Mouse (Mus musculus) brain, adult 2 months (tissue): Measurements from ENCODE around the gene Exo5.

Experiments
- DNase-seq: peaks from one replicate; pipeline ENCODE4 v3.0.0; 2011; ENCODE audit warnings: low read depth, low spot score

The Exo5 gene

GRCm38 (mm10) chr4:120924554-120925299 is at the start of gene Exo5:
Gene Exo5, minus strand, starts transcription at chr4:120925017.
- DNase-seq: peak; percentile 94

GRCm38 (mm10) chr4:120971842-120972241 is 47.0 kb upstream of the Exo5 start:
- no peak for DNase-seq

DNA sequence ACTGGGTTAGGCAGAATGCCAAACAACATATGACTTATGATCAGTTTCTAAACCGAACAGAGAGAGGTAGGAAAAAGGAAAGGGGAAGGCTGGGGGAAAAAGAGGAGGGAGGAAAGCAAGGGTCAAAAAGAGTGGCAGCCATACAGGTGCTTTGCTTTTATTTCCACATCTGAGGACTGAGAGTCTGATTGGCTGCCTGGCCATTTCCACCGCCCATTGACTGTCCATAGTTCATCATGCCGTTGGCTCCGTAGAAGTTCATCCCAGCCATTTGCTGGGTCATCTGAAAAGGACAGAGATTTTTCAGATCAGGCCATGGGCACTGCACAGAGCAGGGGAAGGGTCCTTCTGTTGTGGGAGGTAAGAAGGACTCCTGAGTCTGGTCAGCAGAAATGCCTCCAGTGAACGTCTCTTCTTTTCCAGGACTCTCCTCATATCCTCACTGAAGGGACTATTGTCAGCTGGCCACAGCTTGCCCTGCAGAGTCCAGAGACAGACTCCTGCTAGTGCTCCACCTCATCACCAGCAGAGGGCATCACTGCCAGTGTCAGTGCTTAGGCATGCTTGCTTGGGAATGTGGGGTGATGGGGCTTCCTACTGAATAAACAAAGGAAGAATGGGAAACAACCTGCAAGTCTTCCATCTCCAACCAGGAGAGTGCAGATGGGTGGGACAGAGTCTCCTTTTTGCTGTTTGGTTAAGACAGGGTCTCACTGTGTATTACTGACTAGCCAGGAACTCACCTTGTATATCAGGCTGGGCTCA is 44.7 kb upstream of the Exo5 start:
- DNase-seq: peak; percentile 73

- DNase-seq: peak; percentile 50
These were observed 43.7 kb upstream of the Exo5 start for GRCm38 (mm10) chr4:120968486-120968885.

GRCm38 (mm10) chr4:120955586-120955985 is 30.8 kb upstream of the Exo5 start:
- no peak for DNase-seq

- DNase-seq: no peak
These were observed 28.9 kb upstream of the Exo5 start for GRCm38 (mm10) chr4:120953667-120954066.

DNA sequence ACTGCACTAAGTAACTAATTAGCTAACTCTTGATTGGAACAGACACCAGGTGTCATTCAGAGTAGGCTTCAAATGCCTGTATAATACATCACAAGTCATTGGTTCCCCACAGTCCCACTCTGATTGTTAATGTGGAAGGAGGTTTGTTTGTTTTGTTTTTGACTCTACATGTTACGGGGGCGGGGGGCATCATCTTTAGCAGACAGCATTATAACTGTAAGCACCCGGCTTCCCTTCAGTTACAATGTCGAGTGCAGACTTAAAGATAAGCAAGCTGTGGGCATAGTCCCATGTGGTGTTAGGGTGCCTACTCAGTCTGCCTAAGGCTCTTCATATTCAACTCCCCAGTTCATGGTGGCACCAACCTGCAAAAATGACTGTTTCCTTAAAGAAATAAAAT is 28.2 kb upstream of the Exo5 start:
- DNase-seq: no peak

DNA sequence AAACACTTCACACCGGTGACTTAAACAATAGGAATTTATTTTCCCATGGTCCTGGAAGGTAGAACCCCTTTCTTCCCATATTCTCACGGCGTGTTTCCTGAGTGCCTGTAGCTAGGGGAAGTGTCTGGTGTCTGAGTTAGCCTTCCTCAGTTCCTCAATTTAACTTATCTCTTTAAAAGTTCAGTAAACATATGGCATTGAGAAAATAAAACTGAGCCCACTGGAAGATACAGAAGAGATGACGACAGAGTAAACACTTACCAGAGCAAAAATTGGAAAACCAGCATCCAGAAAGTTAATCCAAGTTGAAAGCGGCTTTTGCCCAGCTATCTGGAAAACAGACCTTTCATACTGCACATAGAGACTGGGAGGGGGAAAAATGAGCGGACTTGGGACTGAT is 27.3 kb upstream of the Exo5 start:
- peak; percentile 30 for DNase-seq

DNA sequence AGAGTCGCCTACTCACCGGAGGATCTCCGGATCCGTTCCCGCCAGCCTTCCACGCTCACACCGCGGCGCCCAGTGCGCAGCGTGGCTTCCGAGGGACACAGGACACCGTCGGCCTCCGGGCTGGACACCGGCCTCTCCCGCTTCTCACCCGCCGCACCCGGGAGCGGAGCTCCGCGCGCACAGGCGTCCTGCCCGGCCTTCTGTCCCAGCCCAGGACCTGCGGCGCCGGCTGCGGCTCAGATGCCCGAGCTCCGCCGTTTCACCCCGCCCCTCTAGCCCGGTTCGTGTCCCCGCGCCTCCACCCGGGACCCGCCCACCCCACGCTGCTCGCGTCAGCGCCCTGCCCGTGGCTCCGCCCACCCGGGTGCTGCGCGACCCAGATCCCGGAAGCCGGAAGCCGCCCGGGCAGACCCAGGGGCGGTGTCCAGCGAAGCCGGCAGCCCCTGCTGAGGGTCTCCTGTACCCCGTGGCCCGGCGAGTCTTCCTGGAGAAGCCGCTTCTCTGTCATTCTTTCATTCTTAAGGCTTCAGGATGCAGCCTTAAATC is 26.7 kb upstream of the Exo5 start, which contains the start of gene Zfp69:
Zfp69 (minus strand) TSS at position 272 of the 546 bp plus-strand sequence.
- peak; percentile 93 for DNase-seq

DNA sequence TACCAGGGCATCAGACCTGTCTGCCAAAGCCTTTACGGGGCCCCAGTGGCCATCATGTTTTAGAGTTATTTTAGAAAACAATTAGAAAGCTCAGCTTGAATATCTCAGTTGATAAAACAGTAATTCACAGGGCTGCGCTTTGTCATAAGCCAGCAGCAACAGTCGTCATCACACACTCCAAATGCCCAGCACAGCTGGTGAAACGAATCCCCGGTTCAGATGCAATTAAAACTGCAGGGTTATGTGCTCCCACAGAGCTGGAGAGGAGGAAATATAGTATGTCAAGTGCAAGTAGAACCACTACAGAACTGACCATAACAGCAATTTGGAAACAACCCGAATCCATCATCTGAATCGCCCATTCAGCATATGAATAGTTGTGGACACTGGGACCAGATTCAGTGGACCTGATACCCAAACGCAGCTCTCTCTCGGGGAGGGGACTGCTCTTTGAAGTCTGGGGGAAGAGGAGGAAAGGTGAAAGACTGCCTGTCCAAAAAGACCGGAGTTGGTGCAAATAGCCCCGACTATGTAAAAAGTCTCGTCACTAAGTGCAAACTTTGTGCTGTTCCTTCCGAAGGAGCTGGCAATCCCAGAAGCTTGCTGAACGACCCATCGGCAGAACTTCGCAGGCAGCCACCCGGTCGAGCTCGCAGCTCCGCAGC is 26.1 kb upstream of the Exo5 start:
- no peak for DNase-seq

DNA sequence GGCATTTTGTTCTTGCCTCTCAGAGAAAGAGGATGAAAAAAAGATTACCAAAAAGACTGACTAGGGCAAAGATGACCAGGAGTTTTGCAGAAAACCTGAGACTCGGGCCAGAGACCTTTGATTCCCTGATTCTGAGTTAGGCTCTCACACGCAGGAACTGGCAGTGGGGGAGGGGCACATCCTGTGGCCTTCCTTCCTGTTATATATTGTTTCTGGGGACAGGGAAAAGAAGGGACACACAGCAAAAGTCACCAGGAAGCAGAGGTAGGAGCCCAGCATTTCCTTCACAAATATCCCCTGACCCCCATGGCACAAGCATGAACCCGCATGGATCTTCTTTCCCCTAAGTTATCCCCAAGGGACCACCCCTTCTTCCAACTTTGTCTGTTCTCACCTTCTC is 24.1 kb upstream of the Exo5 start:
- DNase-seq: no peak

DNA sequence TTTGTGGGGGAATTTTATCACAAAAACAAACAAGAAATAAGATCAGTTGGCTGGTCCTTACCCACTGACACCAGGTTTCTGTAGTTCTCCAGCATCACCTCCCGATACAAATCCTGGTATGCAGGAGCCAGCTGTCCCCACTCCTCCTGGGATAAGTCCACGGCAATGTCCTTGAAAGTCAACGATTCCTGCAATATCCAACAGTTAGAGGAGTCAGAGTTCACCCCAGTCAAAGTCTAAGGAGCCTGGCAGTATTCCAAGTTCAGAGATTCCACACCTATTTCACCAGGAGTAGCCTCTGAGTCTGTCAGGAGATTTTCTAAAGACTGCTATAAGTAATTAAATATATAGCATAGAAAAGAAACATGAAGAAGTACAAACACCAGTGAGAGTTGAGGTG is 10.2 kb upstream of the Exo5 start:
- no peak for DNase-seq

DNA sequence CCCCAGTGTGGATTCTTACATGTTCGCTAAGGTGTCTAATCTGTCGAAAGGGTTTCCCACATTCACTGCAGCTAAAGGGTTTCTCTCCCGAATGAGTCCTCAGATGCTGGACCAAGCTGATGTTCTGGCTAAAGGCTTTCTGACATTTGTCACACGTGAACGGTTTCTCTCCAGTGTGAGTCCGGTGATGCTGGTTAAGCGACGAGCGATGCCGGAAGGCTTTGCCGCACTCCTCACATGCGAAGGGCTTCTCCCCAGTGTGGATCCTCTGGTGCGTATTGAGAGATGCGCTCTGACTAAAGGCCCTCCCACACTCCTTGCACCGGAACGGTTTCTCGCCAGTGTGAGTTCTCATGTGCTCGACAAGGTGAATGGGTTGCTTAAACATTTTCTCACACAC is 5.9 kb upstream of the Exo5 start:
- no peak for DNase-seq

- DNase-seq: no peak
These were observed 3.9 kb upstream of the Exo5 start for GRCm38 (mm10) chr4:120928686-120929085.

DNA sequence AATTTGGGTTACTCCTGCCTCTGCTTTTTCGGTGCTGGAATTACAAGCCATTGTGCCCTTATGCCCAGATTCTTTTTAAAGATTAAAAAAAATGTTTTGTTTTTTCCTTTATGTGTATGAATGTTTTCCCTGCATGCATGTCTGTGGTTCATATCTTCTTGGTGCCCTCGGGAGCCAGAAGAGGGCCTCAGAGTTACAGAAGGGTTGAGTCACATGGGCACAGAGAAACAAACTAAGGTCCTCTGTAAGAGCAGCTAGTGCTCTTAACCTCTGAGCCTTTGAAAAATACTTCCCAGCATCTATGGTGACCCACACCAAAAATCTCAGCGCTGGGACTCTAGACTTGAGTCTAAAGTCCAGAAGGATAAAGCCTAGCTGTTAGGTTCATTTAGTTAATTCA is 569 bp upstream of the Exo5 start:
- DNase-seq: peak; percentile 82

- DNase-seq: no peak
These were observed 3.4 kb downstream of the Exo5 start for GRCm38 (mm10) chr4:120921461-120921860.

- DNase-seq: no peak
These were observed 10.3 kb downstream of the Exo5 start for GRCm38 (mm10) chr4:120914501-120914900.

GRCm38 (mm10) chr4:120913861-120914260 is 11.0 kb downstream of the Exo5 start:
- no peak for DNase-seq

DNA sequence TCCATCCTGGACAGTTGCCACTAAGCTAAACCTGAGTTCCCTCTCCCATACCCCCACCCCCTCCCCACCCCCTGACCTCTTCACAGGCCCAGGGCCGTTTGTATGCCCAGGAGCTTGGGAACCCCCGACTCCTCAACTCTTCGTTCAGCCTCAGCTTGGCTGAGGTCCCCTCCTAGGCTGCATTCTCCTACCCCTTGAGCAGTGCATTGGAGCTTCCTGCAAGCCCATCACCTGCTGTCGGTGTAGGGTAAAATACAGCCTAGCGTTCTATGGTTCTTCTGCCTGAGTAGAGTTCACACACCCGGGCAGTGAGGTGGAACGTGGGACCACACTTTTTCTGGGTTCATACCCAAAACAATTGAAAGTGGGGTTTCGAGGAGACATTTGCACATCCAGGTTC is 11.4 kb downstream of the Exo5 start:
- DNase-seq: no peak

DNA sequence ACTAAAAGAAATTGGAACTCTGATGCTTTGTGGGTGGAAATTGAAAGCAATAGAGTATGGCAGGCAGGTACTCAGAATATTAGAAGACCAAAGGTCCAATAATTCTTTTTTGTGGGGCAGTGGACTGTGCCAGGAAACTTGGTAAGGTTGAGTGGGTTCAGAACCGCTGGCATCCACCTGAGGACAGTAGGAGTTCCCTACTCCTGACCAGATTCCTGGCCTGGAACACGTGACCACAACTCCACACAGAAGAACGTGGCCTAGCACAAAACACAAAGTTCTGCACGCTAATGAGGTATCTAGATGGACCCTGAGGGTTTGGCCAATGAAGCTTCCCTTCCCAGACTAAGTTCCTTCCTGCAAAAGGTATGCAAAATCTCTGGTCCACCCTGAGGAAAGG is 12.0 kb downstream of the Exo5 start:
- no peak for DNase-seq

DNA sequence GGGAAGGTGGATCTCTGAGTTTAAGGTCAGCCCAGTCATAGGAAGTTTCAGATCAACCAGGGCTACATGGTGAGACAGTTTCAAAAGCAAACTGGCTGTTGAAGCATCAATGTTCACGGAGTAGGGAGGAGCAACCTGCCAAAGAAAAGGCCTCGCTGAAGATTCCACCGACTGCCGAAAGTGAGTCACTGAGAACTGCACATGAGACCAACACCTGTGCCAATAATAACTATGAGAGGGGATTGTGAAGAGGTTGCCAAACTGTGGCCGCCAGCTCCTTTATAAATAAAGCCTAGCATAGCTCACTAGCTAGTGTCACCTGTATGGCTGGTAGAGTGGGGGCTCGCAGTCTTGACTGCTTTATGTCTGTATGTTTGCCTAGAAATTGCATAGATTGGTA is 13.7 kb downstream of the Exo5 start:
- no peak for DNase-seq

DNA sequence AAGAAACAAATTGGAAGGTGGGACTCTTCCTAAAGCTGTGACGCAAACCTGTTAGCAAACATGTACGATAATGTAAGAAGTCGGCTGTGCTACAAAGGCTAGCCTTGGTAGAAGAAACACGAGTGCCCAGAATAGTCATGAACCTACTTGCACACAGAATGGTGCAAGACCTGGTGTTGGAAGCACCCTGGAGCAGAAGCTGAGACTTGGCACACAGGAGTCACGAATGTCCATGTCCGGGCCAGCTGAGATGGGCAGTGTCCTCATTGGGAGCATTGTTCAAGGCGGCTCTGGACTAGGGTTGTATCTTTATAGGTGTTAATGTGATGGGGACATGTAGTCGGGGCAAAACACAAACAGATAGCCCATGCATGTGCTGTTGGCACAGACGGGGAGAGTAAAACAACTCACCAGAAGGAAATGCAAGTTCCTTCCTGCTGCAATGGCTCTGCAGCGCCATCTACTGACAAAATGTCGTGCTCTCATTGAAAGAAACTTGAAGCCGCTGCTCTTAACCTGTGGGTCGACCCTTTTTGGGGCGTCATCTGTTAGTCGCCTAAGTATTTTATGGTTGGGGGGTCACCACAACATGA is 15.2 kb downstream of the Exo5 start:
- peak; percentile 94 for DNase-seq
